Mouse (Mus musculus) testis, postnatal 14 days (tissue): Measurements from ENCODE around the gene Per2.
A peak's percentile ranks its signal among the peaks of the same experiment; 100 is the strongest.

ENCODE experiments used
- DNase-seq: peaks from one replicate; pipeline ENCODE4 v3.0.0; 2021; ENCODE audit warnings: low spot score

Gene Per2

GRCm38 (mm10) chr1:91458223-91458861 is 782 bp downstream of the Per2 start:
- peak; percentile 41 for DNase-seq

- no peak for DNase-seq
These were observed 1.4 kb downstream of the Per2 start for GRCm38 (mm10) chr1:91457698-91458097.

- no peak for DNase-seq
These were observed 2.0 kb downstream of the Per2 start for GRCm38 (mm10) chr1:91457116-91457515.

DNA sequence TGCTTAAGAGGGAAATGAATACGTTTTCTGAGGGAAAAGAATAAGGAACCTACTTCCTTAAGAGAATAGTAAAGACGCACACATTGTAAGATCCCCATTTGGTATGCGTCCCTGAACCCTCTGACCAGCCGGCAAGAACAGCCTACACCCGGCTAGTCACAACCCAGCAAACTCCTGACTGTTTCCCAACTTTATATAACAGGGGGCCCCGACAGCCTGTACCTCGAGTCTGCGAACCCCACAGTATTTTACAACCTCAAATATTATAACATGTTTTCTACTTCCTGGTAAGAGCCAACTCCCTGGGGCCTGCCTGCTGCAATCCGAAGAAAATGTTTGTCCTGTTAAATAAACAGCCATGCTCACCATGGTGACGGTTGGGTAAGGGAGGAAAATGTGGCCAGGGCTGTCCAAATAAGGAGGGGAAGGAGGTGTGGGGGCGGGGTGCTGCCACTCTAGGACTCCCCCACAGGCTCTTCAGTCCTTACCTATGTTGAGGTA is 2.8 kb downstream of the Per2 start:
- no peak for DNase-seq

GRCm38 (mm10) chr1:91455661-91456161 is 3.4 kb downstream of the Per2 start:
- DNase-seq, result no peak

DNA sequence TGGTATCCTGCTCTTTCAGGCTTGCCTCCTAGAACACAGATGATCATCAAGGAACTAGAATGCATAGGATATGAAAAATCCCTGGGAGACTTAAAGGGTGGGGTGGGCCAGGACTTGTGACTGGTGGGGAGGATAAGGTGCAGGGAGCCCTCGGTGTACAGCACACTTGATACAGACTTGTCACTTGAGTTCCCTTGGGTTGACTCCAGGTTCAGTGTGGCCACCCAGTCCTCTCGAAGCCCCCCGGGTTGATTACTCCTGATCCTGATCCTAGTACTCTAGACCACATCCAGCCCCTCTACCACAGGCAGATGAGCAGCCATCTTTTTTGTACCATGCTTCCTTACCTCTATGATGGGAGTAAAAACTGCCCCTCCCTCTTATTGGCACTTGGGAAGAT is 4.2 kb downstream of the Per2 start:
- no peak for DNase-seq

GRCm38 (mm10) chr1:91454366-91454765 is 4.8 kb downstream of the Per2 start:
- DNase-seq, result no peak

GRCm38 (mm10) chr1:91453932-91454331 is 5.2 kb downstream of the Per2 start:
- DNase-seq, result no peak

DNA sequence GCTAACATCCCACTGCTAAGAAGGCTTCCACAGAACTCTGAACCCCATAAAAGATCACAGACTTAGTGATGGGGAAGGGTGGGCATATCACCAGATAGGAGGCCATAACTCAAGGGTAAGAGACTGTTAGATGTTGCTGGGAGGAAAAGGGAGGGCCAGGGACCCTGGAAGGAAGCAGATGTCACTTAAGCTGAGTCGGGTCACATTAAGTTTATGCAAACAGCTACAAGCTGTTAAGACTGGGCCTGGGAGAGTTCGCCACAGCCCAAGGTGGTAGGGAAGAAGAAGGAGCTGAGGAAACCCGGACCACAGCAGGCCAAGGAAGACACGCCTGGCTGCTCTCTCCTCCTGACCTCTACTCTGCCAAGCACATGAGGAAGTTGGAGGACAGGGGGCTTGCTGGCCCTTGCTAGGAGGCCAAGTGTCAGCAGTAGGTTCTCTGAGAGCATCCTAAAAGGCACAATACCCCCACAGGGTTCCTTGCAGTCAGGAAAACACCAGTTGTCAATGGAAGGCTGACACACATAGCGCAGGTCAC is 7.5 kb downstream of the Per2 start:
- no peak for DNase-seq

- DNase-seq, result no peak
These were observed 8.3 kb downstream of the Per2 start for GRCm38 (mm10) chr1:91450851-91451250.

GRCm38 (mm10) chr1:91448688-91449087 is 10.4 kb downstream of the Per2 start:
- no peak for DNase-seq

DNA sequence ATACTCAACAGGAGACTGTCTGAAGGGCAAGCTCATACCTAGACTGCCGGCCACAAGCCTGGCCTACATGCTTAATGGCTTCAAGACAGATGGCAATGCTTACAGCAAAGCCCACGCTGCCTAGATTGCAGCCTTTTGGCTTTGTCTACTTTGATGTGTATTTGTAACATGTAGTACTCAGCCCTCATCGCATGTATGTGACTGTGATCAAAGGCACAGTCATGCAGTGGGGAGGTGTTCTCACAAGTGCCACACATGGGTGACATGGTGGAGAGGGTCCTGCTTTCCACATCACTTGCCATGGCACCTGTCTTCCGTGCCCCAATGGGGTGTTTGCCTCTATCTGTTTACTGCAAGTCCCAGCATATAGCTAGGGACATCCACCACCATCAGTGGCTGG is 12.6 kb downstream of the Per2 start:
- DNase-seq, result no peak

DNA sequence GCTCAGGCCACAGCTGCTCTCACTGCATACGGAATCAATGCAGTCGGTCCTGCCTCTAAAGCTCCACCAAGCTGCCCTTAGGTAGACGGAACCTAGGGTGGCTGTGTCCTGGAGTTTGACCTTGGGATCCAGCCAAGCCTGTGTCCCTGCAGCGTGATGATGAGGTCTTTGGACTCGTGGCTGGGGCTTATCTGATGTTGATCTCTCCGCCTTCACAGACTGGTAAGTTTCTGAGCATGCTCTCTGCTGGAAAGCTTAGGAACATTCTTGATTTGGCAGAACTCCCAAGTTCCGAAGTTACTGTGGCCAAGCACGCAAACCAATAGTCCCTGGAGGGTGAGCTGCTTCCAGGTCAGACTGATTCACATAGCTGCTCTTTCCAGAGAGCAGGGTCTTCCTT is 13.1 kb downstream of the Per2 start:
- peak; percentile 68 for DNase-seq

DNA sequence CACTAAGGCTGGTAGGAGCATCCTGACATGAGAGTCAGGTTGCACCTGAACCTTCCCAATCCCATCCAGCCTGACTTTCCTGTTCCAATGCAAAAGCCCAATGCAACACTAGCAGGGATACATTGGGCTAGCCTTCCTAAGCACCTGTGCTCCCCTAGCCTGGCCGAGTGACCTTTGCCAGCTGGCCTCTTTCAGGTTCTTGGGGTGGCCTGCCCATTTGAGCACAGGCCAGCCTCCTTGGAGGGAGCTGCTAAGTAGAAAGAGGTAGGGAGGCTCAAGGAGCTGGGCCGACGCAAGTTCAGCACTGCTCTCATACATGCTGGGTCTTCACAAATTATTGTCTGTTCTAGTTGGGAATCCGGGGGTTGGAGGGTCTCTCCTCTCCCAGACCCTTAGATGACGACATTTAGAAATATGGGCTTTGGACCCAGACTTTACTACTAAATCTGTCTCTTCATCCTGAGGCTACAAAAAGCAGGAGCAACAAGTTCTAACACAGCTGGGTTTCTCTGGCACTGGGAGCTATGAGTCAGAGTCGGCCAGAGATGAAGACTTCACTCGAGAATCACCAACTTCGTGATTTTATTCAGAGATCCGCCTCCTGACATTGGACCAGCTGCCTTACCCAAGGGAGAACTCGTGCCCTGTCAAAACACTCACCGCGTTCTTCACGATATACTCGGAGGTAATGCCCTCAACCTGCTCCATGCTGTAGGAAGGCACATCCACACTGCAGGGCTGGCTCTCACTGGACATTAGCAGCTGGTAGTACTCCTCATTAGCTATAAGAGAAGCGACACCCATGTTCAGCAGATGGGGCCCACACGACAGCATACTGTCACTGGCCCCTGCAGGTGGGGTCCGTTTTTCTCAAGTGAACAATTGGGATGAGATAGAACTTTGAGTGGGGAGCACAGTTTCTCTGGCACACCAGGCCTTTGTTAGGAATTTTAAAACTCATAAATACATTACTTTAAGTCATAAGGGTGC is 14.0 kb downstream of the Per2 start:
- DNase-seq, result no peak

DNA sequence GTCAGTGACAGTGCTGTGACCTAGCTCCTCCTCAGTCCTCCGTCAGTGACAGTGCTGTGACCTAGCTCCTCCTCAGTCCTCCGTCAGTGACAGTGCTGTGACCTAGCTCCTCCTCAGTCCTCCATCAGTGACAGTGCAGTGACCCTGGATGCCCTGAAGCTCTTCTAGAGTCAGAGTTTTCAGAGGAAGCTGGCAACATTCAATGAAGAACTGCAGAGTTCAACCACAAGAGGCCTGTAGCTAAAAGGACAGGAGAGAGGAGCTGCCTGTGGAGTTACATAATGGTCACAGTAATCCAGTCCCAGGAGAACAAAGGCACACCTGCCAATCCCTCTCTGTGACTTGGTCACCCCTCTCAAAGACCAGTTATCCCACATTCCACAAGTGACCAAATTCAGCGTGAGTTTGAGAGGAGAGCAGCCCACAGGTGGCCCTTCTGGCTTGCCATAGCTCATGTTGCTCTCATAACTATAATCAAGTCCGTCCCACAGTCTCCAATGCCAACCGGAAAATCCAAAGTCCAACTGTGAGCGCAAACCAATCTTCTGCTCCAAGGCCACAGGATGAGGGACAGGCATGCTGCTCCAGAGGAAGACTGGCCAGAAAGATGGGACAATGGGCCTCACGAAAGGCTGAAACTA is 16.7 kb downstream of the Per2 start:
- DNase-seq, result no peak

DNA sequence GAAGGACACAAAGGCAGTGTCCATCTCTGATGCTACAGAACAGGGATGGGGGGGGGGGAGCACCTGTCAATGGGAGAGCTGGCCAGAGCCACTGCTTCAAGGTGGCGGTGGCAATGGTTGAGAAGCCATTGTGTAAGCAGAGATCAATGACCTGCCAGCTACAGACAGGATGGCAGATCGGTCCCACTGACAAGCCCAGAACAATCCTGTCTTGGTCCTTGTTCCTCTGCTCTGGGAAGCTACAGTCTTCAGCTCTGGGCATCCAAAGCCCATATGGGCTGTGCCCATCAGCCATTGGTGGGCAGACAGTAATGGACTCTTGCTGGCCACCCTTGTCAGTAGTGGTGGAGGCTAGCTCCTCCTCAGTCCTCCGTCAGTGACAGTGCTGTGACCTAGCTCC is 17.3 kb downstream of the Per2 start:
- DNase-seq, result no peak

DNA sequence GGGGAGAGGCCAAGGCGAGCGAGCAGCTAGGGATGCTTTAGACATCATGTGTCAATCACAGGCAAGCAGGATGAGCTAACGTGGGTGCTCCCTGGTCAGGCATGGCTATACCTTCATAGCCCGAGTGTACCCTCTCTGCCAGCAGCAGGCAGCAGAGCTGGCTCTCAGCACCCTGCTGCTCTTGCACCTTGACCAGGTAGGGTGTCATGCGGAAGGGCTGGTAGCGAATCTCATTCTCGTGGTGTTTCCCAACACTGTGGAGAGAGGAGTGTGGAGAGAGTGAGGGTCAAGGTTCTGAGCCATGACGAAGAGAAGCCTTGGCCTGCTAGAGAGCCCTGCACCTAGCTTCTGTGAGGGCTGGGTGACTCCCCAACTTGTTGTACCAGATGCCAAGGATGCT is 19.3 kb downstream of the Per2 start:
- DNase-seq, result no peak

DNA sequence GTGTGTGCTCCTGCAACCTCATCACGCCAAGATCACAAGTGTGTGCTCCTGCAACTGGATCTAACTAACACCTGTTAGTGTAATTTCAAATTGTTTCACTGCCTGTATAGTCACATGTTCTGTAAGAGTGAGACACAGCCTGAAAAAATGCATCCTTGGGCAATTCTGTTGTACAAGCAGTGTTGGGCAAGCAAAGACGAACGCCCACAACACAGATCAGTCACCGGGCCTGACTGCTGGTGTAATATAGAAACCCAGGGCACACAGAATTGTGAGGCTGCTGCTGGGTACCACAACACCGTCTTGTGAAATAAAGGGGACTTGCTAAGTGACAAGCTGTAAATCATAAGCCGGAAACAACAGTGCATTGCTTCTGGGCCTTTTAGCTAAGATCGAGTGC is 21.6 kb downstream of the Per2 start:
- DNase-seq, result no peak

DNA sequence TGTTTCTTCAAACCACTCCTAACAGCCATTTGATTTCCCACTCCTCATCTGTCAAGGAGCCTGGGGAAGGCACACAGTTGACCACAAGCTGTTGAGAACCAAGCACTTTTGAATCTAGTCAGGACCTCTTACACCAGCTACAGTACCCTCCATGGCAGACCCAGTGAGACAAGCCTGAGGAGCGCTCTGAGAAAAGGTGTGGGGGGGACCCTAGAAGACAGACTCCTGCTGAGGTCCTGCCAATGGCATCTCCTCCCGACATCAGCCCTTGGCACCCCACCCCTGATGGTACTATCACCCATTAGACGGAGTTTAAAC is 22.1 kb downstream of the Per2 start:
- no peak for DNase-seq

DNA sequence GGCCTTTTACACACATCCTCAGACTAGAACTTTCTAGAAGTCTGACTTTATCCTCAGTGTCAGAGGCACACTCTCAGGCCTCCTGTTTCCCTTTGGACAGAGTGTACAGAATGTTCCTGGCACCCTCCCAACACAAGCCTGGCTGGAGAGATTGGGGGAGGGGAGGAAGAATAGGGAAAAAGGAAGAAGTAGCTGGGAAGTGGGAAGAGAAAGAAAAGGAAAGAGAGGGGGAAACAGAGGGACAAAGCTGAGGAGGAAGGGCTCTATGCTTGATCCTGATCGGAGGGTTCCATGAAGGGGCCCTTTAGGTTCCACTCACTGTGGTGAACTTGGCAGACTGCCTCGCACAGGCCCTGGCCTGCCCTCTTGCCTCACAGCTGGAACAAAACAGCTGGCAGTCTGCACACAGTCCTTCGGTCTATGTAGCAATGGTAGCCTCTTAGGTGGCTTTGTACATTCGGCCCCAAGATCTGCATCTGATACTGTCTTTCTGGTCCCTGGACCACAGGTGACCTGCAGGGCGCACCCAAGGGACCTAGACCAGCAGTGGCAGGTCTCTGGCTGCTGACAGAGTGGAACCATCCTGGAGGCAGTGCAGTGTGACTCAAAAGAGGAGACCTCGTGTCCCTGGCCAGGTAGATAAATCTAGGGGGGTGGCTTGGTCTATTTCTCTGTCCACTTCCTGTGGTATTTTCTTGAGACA is 22.6 kb downstream of the Per2 start:
- peak; percentile 80 for DNase-seq

GRCm38 (mm10) chr1:91435606-91436130 is 23.5 kb downstream of the Per2 start:
- no peak for DNase-seq

GRCm38 (mm10) chr1:91434905-91435304 is 24.2 kb downstream of the Per2 start:
- no peak for DNase-seq
